Mouse (Mus musculus) MEL (cell line): ENCODE measurements around the gene Ergic1.

Source experiments
- CTCF ChIP-seq, 3 experiments: IDR thresholded peaks in 2 of 3; conservative IDR thresholded peaks in 1 of 3; 2 replicates each; pipeline ENCODE4 v1.5.1; 2011 to 2012; ENCODE audit warnings: low read length in 3 of 3, low read depth in 2 of 3, mild to moderate bottlenecking in 2 of 3, improper control_type of control experiment in 1 of 3, inconsistent platforms in 1 of 3, mixed read lengths in 1 of 3, moderate library complexity in 1 of 3; ENCODE audit not compliant: control insufficient read depth in 1 of 3, insufficient read depth in 1 of 3, poor library complexity in 1 of 3, severe bottlenecking in 1 of 3
- GABPA ChIP-seq: IDR thresholded peaks from 2 replicates; pipeline ENCODE4 v1.6.1; 2012; ENCODE audit warnings: low read depth, mild to moderate bottlenecking, inconsistent platforms, low read length, improper control_type of control experiment, moderate library complexity
- MYB ChIP-seq: IDR thresholded peaks from 2 replicates; pipeline ENCODE4 v1.6.1; 2011; ENCODE audit warnings: mild to moderate bottlenecking, low read depth, low read length, improper control_type of control experiment
- MYC ChIP-seq: IDR thresholded peaks from 2 replicates; pipeline ENCODE4 v1.6.1; 2011; ENCODE audit warnings: low read depth, mild to moderate bottlenecking, low read length, improper control_type of control experiment, moderate library complexity
- POLR2A ChIP-seq, 2 experiments: IDR thresholded peaks; 2 replicates each; pipeline ENCODE4 v1.6.1; 2011 to 2012; ENCODE audit warnings: low read length in 2 of 2, mild to moderate bottlenecking in 2 of 2, control low read depth in 1 of 2, improper control_type of control experiment in 1 of 2, low read depth in 1 of 2, moderate library complexity in 1 of 2; ENCODE audit not compliant: control insufficient read depth in 1 of 2, insufficient read depth in 1 of 2, poor library complexity in 1 of 2
- TCF12 ChIP-seq: IDR thresholded peaks from 2 replicates; pipeline ENCODE4 v1.6.1; 2014; ENCODE audit warnings: low read depth, mild to moderate bottlenecking, inconsistent platforms, low read length, improper control_type of control experiment, moderate library complexity

GRCm38 (mm10) chr17:26540083-26540482 is 21.2 kb upstream of the Ergic1 start:
- TF ChIP-seq POLR2A (IDR thresholded peaks at IDR 0.05; ENCODE audit: control insufficient read depth in 1 of 2, insufficient read depth in 1 of 2, low read depth in 1 of 2, low read length in 2 of 2, poor library complexity in 1 of 2) (no peak), TCF12 (no peak), GABPA (no peak), CTCF (IDR thresholded peaks at IDR 0.05 in 2 of 3, conservative IDR thresholded peaks at IDR 0.05 in 1 of 3; ENCODE audit: control insufficient read depth in 1 of 3, insufficient read depth in 1 of 3, low read depth in 2 of 3, low read length in 3 of 3, poor library complexity in 1 of 3, severe bottlenecking in 1 of 3) (no peak), MYC (no peak), MYB (no peak)
